Mouse (Mus musculus) B cell, adult 2 months (primary cell): ENCODE results near the gene Rab31.

Source experiments
- DNase-seq, 2 experiments: peaks; one replicate each; pipeline ENCODE4 v3.0.0; 2022

The Rab31 gene

GRCm38 (mm10) chr17:65735088-65735487 is 37.5 kb downstream of the Rab31 start:
- no peak for DNase-seq

GRCm38 (mm10) chr17:65732666-65733065 is 39.9 kb downstream of the Rab31 start:
- no peak for DNase-seq

GRCm38 (mm10) chr17:65731710-65732109 is 40.8 kb downstream of the Rab31 start:
- DNase-seq: no peak

- peak; percentile 39 to 47 for DNase-seq
These were observed 42.4 kb downstream of the Rab31 start for GRCm38 (mm10) chr17:65729945-65730741.

- peak; percentile 3 to 8 for DNase-seq
These were observed 45.8 kb downstream of the Rab31 start for GRCm38 (mm10) chr17:65726755-65727154.

- DNase-seq: peak; percentile 50 to 60
These were observed 46.3 kb downstream of the Rab31 start for GRCm38 (mm10) chr17:65726274-65726673.

- peak in 1 of 2 experiments; percentile 5 for DNase-seq
These were observed 46.7 kb downstream of the Rab31 start for GRCm38 (mm10) chr17:65725814-65726213.

GRCm38 (mm10) chr17:65725381-65725780 is 47.2 kb downstream of the Rab31 start:
- DNase-seq: no peak

- peak; percentile 52 to 54 for DNase-seq
These were observed 48.3 kb downstream of the Rab31 start for GRCm38 (mm10) chr17:65724254-65724653.

GRCm38 (mm10) chr17:65723633-65724032 is 48.9 kb downstream of the Rab31 start:
- DNase-seq: peak; percentile 65 to 67

- DNase-seq: no peak
These were observed 51.2 kb downstream of the Rab31 start for GRCm38 (mm10) chr17:65721330-65721729.

- no peak for DNase-seq
These were observed 52.7 kb downstream of the Rab31 start for GRCm38 (mm10) chr17:65719826-65720225.

GRCm38 (mm10) chr17:65718578-65718977 is 54.0 kb downstream of the Rab31 start:
- no peak for DNase-seq

GRCm38 (mm10) chr17:65717658-65718199 is 54.8 kb downstream of the Rab31 start:
- DNase-seq: no peak

- DNase-seq: no peak
These were observed 58.5 kb downstream of the Rab31 start for GRCm38 (mm10) chr17:65714060-65714459.

- no peak for DNase-seq
These were observed 59.6 kb downstream of the Rab31 start for GRCm38 (mm10) chr17:65712861-65713535.

GRCm38 (mm10) chr17:65711779-65712178 is 60.8 kb downstream of the Rab31 start:
- DNase-seq: no peak

GRCm38 (mm10) chr17:65710576-65710975 is 62.0 kb downstream of the Rab31 start:
- no peak for DNase-seq

GRCm38 (mm10) chr17:65706220-65706619 is 66.3 kb downstream of the Rab31 start:
- peak; percentile 58 to 62 for DNase-seq

- DNase-seq: no peak
These were observed 68.8 kb downstream of the Rab31 start for GRCm38 (mm10) chr17:65703527-65704391.

GRCm38 (mm10) chr17:65701797-65702566 is 70.6 kb downstream of the Rab31 start:
- DNase-seq: no peak

- DNase-seq: no peak
These were observed 71.2 kb downstream of the Rab31 start for GRCm38 (mm10) chr17:65701356-65701755.
